Mouse (Mus musculus) regulatory T cell (primary cell): ENCODE measurements at regions not wholly inside any gene's neighbourhood (a gene's known extent, or its start where the extent isn't known, plus 50 kb on each side); places are given as distances from the start of the nearest gene placed in this dataset.
"Not testable (repeated sequence)": the region's sequence is repeated elsewhere in the genome, so short reads cannot be mapped to it uniquely, and the experiment has no call there.

Experiments used
- in situ Hi-C: fragments of 300-600 bp; cut with MboI, MseI; formaldehyde crosslinking; loops from one replicate; pipeline ENCODE4 v1.15.1; 2025; ENCODE audit warnings: high pct_unique_total_duplicates

DNA sequence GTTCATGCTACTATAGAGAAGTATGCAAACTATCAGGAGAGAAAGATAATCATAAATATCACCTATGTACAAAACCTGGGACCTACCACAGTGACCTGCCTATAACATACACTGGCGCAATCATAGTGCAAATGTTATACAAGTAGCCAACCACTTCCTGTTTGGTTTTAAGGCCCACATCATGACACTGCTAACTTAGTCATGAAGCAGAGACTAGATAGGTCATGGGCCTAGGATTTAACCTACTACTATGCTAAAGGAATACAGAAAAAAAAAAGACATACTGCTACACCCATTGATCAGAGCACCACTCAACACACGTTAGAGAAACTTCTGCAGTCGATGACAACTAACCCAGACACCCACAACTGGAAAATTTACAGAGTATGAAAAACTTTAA is 498.6 kb upstream of the Acvr2a start:
- in situ Hi-C loops = no loop called here

DNA sequence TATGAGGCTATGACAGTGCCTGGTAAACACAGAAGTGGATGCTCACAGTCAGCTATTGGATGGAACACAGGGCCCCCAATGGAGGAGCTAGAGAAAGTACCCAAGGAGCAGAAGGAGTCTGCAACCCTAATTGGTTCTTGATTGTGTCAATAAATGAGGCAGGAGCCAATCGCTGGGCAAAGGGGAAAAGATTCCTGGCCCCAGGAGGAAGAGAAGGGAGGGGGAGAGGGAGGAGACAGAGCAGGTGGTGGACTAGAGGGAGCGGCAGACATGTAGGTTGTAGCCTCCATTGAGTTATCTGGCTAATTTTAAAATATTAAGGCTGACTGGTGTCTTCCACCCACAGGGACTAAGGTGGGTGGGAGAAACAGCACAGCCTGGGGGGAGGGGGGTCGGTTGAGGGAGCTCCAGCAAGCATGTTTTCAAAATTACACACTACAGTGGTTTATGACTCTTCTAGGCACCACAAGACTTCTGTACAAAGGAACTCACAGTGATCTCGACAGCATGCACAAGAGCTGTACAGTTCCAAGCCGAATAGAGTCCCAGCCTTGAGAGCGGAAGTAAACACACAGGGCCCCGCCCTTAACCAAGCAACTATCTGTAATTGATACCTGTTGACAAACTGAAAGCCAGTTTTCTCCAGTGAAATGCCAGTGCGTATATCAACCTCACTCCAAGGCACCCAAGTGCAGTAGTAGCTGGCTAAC is 497.6 kb upstream of the Acvr2a start:
- in situ Hi-C loops = no loop called here

DNA sequence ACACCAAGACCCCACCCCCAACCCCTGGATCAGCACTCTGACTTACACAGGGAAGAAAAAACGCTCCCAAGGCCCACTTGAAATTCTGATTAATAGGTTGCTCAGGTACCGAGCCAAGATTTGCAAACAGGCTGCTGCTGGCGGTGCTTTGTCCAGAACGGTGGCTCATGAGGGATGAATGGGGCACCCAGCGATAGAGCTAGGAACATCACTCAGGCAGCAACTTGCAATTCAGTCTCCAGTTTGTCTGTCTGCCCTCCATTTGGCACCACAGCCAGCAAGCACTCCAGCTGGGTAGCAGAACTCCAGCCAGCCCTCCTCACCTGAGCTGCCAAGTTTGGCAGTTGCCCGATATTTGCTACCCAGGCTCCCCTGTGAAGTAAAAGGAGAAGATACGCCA is 496.1 kb upstream of the Acvr2a start:
- in situ Hi-C loops = no loop called here

DNA sequence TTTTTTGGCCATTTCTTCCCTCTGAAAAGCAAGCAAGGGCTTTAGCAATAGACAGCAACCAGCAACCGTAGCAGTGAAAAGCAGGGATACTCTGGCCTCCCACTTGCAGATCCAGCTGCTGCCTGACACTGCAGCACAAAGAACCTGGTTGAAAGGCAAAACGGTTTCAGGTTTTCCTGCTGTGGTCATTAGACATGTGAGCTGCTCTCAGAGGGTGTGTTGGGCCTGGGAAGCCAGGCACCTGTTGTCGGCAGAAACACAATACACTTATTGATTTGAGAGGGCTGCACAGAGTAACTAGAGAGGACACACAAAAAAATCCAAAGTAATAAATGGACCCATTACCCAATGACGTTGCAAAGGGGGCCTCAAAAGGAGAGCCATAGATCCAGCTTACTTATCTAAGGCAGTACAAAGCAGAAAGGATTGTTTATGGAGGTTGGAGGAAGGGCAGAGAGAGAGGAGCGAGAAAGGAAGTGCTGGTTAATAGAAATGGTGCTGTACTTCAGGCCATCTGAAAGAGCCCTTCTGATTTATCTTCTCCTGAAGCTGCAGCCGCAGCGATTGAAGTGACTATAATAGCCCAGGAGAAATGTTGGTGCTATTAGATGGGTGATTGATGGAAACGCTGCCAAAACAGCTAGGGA is 495.4 kb upstream of the Acvr2a start:
- in situ Hi-C loops = no loop called here

DNA sequence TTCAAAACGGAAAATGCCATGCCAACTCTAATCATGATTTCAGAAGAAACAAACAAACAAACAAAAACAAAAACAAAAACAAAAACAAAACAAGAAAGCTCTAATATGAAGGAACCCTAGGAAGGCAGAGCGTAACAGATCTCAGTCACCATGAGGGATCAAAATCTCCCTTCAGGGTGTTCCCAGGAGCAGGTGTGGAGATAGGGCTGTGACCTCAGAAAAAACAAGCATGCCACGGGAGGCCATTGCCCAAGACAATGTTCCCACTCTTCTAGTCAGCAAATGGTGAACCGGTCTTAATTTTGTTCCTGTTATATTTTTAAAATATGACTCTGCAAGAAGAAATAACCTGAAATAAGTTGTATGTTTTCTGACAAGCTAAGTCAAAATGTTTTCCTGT is 492.4 kb upstream of the Acvr2a start:
- in situ Hi-C loops = no loop called here

DNA sequence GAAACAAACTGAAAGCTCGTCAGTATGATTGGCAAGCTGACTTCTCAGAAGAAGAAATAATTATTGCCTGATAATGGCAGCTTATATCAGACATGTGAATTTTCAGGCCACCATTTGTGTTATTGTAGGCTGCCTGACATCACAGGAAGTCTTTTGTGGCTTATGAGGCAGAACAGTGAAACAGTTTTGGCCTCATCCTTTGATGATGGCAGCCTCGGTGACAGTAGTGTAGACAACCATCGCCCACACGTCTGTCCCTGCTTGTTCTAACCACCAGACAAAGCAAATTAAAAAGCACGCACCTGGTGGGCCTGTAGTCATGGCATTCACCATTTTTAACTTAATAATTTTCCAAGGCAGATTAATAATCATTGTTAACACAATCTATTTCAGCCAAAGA is 491.6 kb upstream of the Acvr2a start:
- in situ Hi-C loops = no loop called here

DNA sequence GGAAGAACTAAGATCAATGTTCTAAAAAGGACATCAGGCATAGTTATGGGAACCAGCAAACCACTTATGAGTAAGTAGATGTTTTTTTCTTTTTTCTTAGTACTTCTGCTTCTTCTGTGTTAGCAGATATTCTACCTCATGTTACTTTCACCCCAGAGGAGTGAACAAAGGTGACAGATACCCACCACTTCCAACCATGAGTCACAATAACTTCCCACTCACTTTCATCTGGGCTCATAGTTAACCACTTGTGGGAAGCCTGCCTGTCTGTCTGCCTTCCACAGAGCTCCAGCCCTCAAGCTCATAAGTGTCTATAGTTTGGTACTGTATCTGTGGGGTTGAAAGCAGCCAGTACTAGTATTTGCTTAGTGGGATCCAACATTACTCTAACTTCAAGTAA is 485.7 kb upstream of the Acvr2a start:
- in situ Hi-C loops = no loop called here

DNA sequence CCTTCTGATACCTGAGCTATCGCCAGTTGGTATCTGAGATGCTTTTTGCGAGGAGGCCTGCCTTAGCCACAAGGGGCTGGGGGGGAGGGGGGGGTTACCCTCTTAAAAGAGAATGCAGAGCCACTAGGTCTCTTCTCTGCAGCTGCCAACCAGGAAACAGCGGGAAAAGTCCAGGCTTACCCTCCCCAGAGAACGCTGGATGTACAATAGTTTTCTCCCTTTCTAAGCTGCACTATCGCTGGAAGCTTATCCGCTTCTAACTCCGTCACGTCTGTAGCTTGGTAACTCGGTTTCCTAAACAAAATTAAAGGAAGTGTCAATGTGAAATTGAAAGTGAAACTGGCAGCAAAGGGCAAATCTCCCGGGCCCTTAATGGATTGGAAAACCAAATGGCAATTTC is 481.1 kb upstream of the Acvr2a start:
- in situ Hi-C loops = no loop called here

DNA sequence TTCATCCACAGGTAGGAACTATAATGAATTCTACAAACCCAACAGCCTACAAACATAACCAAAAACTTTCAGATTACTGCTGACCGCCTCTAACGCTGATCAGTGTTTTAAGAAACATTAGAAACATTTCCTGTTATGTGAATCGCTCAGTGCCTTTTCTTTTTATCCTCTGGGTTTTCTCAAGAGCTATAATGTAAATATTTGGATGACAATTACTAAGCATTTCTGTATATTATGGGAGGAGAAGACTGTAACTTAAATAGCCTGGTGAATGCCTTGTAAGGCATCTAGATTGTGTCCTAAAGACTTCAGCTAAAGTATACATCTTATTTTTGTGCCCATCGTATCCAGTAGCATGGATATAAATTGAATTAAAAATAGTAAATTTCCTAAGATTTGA is 465.9 kb upstream of the Acvr2a start:
- in situ Hi-C loops = no loop called here

DNA sequence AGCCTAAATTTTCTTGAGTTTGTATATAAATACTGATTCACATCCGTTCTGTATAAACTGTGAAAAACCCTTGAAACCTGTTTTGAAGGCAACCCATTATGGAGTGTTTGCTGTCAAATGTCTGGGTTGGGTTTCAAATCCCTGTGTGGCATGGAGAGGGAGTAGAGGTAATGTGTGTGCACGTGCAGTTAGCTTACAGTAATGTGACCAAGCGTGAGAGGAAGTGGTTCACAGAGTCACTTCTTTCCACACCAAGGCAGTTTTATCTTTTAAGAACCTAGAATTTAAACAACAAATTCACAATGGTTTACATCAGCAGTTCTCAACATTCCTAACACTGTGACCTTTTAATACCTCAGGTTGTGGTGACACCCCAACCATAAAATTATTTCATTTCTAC is 464.1 kb upstream of the Acvr2a start:
- in situ Hi-C loops = no loop called here

DNA sequence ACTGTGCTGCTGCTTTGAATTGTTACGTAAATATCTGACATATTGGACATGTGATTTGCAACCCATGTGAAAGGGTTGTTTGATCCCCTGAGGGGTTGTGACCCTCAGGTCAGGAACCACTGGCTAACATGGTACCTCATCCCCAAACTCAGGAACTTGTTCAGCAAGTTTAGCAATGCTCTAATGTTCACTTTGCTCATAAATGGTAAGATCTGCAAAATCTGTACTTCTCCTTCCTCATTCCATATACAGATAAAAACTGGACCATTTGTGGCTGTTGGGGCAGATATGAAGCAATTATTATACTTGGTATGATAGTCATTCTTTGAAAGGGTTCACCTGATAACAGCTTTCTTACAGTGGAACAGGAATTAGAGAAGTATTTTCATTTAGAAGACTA is 463.7 kb upstream of the Acvr2a start:
- in situ Hi-C loops = no loop called here

DNA sequence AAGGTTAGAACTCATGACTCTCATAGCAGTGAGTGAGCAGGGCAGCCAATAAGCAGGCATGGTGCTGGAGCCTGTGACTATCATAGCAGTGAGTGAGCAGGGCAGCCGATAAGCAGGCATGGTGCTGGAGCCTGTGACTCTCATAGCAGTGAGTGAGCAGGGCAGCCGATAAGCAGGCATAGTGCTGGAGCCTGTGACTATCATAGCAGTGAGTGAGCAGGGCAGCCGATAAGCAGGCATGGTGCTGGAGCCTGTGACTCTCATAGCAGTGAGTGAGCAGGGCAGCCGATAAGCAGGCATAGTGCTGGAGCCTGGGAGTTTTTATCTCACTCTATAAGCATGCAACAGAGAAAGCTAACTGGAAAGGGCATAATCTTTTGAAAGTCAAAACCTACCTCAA is 442.3 kb upstream of the Acvr2a start:
- in situ Hi-C loops = not testable (repeated sequence)

DNA sequence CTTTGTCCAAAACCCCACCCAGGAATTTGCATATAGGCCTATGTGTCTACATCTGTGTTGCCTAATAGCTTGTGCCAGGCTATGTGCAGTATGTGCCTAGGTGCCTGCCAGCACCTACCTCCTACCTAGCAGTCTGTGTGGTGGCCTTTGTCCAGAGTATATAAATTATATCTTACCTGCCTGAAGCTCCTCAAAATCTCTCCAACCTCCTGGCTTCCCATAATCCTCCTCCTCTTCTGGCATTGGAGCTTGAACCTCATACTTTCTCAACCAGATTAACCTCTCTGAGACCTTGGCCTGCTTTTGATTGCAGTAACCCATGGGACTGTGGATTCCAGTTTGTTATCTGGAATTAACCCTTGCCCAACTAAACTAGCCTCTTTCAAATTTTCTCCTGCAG is 440.8 kb upstream of the Acvr2a start:
- in situ Hi-C loops = no loop called here

DNA sequence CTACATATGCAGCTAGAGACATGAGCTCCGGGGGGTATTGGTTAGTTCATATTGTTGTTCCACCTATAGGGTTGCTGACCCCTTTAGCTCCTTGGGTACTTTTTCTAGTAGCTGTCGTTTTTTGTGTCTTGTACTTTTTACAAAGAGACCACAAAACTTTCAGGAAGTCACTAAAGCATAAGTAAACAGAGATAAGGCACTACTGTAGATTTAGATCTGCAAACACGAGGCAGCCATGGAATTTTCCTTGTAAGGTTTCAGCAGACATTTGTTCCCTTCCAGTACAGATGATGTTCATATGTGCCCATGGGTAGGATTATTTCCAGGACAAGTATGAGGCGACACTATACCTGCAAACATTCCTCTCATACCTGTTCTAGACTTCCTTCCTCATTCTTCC is 439.6 kb upstream of the Acvr2a start:
- in situ Hi-C loops = no loop called here

DNA sequence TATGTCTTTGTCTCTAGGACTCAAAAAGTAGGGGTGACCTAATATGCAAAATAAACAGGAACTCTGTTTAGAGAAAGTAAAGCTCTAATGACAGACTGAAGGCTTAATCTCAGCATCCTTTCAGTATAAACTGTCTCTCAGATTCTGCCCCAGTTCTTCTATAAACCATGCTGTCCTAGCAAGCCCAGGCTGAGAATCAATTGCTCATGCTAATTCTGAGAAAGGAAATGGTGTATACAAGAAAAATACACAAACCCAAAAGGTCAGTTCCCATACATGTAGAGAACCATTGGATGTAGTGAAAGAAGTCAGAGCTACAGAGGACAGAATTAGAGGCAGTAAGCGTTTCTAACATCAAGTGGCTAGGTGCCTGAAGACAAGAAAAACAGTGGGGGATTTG is 435.7 kb upstream of the Acvr2a start:
- in situ Hi-C loops = loop anchor here (5.0 kb wide), 1 partner anchor 66 kb away; no protein-coding TSS in a partner anchor

DNA sequence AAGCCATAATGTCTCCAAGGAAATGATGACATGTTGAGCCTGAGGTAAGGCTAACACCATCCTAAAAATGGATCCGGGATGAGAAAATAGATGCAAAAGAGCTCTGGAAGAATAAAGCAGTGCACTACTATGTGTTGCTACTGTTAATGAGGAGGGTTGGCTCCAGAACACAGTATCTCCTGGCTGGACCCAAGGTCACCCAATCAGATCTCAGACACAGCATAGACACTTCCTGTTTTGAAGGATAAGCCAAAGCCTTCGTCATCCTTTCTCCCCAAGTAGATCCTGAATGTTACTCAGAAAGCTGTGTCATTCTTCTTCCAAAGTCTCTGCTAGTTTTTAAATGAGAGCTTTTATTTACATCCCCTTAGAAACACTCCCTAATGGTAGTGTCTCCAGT is 435.2 kb upstream of the Acvr2a start:
- in situ Hi-C loops = loop anchor here (5.0 kb wide), 1 partner anchor 66 kb away; no protein-coding TSS in a partner anchor

DNA sequence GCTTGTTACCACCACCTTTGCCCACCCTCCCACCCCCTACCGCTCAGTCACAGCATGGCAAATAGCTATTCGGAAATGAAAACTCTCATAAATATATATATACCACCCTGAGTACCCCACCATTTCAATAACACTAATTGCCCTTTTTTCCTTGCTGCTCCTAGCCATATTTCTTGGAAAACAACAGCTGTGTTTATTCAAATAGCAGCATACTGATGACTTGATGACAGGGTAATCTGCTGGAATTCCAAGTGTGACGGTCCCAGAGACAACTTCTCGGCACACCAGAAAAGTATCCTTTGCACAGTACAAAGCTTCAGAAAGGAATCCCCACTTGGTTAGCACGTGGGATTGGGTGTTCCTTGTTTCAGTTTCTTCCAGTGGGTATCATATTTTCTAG is 433.8 kb upstream of the Acvr2a start:
- in situ Hi-C loops = no loop called here

DNA sequence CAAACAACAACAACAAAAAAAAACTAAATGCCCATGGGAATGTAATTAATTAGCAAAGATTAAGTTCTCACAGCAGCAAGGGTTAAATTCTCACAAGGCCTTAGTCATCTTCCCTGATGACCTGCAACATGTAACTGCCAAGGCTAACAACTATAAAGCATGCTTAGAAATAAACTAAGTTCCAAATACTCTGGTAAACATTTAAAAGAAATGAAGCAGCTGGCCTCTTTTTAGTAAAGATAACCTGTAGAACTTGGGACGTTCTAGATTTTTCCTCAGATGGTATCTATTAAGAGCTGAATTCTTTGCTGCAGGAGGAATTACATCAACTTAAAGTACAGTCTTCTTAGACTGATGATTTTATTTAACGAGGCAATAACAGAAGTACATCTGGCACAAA is 433.1 kb upstream of the Acvr2a start:
- in situ Hi-C loops = no loop called here

DNA sequence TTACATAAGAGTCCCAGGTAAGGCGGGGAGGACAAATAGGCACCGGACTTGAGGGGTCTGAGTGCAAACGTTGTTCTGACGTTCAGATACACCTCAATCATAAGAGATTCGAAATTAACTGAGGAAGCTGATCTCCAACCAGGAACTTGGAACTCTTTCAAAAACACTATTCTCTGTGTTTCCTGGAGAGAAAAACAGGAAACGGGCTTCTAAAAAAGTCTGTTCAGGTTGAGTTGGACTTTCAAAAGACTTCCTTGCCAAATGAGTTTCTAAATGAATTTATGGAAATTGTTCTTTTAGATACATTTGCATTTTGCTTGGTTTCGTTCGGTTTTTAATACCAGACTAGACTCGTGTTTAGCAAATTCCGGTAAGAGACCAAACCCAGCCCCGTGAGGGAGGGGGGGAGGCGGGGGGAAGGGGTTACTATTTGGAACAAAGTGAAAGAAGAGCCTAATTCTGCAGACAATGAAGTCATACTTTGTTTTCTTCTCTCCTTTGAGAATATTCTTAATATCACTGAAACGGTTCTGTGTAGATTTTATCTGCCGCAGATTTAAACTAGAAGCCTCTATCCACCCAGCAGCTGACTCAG is 432.3 kb upstream of the Acvr2a start:
- in situ Hi-C loops = no loop called here

DNA sequence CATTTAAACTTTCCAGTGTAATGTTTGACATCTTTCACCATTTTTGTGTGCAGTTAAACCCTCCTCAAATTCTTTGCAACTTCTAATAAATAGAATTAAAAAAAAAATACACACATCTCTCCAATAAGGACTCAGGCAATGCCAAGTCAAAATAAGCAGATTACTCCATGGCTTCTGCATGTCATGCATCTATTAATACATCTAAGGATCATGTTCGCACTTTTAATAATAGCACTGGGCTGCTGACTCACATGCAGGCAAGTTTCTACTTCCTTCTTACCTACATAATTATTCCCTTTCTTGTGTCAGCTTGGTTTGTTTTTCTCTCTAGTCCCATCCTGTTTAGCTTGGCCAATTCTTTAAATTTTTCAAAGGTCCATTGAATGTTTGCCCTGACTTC is 415.4 kb upstream of the Acvr2a start:
- in situ Hi-C loops = no loop called here

DNA sequence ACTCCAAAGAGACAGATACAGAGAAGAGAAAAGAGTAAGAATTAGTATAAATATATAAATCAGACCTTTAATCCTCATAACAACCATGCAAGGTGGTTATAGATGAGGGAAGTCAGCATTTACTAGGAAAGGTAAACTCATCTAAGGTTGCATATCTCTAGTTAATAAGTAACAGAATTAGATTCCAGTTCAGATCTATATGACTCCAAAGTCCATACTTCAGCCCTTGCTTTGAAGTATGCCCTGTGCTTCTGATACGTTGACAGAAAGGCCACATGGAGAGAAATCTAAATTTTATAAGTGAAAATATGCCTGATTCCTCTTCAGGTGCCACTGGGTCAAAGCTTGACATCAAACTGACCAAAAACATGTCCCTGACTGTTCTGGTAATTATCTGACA is 414.7 kb upstream of the Acvr2a start:
- in situ Hi-C loops = no loop called here

DNA sequence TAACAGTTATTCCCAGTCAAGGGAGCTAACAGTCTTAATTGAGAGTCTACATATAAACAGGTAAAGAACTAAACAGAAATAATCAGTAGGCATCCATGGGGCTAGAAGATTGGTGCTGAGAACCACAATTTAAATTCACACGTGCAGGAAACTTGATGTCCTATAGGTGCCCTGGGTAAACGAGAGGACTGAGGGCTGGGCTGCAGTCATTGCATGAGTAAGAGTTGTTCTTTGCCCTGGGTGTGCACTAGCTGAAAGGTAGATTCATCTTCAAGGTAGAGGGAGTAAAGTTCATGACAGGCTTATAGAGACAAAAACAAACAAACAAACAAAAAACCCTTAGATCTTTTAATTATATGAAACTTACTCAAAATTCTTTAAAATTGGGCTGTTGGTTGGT is 411.1 kb upstream of the Acvr2a start:
- in situ Hi-C loops = no loop called here

DNA sequence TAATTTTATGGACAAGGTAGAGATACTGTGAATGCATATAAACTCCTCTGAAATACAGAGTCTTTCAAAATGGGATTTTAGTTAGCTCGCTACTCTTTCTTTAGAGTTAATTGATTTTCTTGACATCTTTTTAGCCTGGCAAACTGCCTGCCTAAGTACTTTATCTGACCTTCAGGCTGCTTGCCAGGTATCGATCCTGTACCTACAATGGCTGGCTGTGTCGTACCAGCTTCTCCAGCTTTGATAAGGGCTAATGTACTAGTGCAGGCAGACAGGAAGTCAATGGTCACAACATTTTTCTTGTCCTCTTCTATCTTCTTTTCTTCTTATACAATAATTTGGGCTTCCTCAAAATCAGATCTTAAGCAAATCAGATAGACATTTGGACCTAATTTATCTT is 409.4 kb upstream of the Acvr2a start:
- in situ Hi-C loops = no loop called here
